Mouse (Mus musculus) thymus, postnatal 10 days (tissue): ENCODE results near the gene Qrich1.

Source experiments
- DNase-seq, 2 experiments: peaks; one replicate each; pipeline ENCODE4 v3.0.0; 2021; ENCODE audit warnings: low spot score in 2 of 2

The Qrich1 gene

GRCm38 (mm10) chr9:108492043-108492750 lies 24.4 kb upstream of the Qrich1 start:
- no peak for DNase-seq

- DNase-seq, result no peak
These were observed 23.4 kb upstream of the Qrich1 start for GRCm38 (mm10) chr9:108493246-108493645.

- no peak for DNase-seq
These were observed 22.3 kb upstream of the Qrich1 start for GRCm38 (mm10) chr9:108494146-108494825.

GRCm38 (mm10) chr9:108494905-108495304 lies 21.7 kb upstream of the Qrich1 start:
- no peak for DNase-seq

- no peak for DNase-seq
These were observed 17.4 kb upstream of the Qrich1 start for GRCm38 (mm10) chr9:108499231-108499630.

GRCm38 (mm10) chr9:108499943-108500342 lies 16.7 kb upstream of the Qrich1 start:
- no peak for DNase-seq

- no peak for DNase-seq
These were observed 9.7 kb upstream of the Qrich1 start for GRCm38 (mm10) chr9:108506901-108507300.

GRCm38 (mm10) chr9:108507619-108508434 lies 8.8 kb upstream of the Qrich1 start, which contains the start of gene Qars:
TSS of gene Qars (plus strand) at chr9:108507706.
- peak; percentile 92 for DNase-seq

GRCm38 (mm10) chr9:108508776-108509175 lies 7.8 kb upstream of the Qrich1 start:
- DNase-seq, result no peak

GRCm38 (mm10) chr9:108517253-108517930 lies 786 bp downstream of the Qrich1 start:
- peak; percentile 78 to 85 for DNase-seq

GRCm38 (mm10) chr9:108517931-108518332 lies 1.3 kb downstream of the Qrich1 start:
- DNase-seq, result no peak

GRCm38 (mm10) chr9:108521604-108522003 lies 5.0 kb downstream of the Qrich1 start:
- DNase-seq, result no peak

GRCm38 (mm10) chr9:108523341-108523740 lies 6.7 kb downstream of the Qrich1 start:
- no peak for DNase-seq

GRCm38 (mm10) chr9:108525400-108525799 lies 8.8 kb downstream of the Qrich1 start:
- DNase-seq, result no peak

- no peak for DNase-seq
These were observed 14.3 kb downstream of the Qrich1 start for GRCm38 (mm10) chr9:108530954-108531353.

GRCm38 (mm10) chr9:108531496-108531895 lies 14.9 kb downstream of the Qrich1 start:
- DNase-seq, result no peak

- no peak for DNase-seq
These were observed 24.2 kb downstream of the Qrich1 start for GRCm38 (mm10) chr9:108540846-108541245.

- no peak for DNase-seq
These were observed 29.4 kb downstream of the Qrich1 start for GRCm38 (mm10) chr9:108545986-108546385.

GRCm38 (mm10) chr9:108546875-108547274 lies 30.3 kb downstream of the Qrich1 start:
- no peak for DNase-seq

GRCm38 (mm10) chr9:108559169-108559568 lies 42.6 kb downstream of the Qrich1 start:
- no peak for DNase-seq

- DNase-seq, result peak; percentile 86 to 89
These were observed 43.7 kb downstream of the Qrich1 start, which contains the start of gene Impdh2 for GRCm38 (mm10) chr9:108560227-108560841. TSS of gene Impdh2 (plus strand) at chr9:108560286.
